8 mouse cellular contexts compared by ENCODE assay signal in the genomic region with DNA sequence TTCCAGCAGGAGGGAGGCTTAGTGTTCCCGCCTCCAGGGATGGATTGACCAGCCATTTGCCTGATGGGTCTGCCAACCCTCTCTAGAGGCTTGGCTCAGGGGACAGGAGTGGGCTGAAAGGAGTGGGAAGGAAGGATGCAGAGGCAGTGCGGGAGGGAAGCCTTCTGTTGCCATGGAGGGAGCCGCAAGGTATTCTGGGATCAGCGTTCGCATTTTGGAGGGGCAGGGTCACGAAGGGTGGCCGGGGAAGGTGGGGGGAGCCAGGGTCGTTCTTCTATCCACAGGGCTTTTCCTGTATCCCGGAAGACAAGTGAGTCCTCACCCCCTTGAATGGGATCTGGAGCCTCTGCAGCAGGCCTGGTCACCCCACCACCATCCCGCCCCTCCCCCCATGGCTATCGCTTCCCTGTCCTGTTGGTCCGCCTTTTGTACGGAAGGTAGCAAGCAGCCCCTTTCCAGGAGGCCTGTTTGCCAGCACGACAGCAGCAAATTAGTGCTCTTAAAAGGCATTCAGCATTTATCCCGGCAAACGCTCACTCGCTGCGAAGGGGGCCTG.
DNase-seq lines count a peak whose midpoint lies in the region; ATAC-seq lines count a peak whose summit lies in the region.

No protein-coding gene starts in this region.

- H3K36me3 ChIP-seq in forebrain, embryonic 11.5 days (ENCODE audit: control insufficient read depth, insufficient read depth, low read length) = no peaks in the 10 kb centered on the region
- no peaks in the 10 kb centered on the region for H3K36me3 ChIP-seq in limb, embryonic 10.5 days

- 0 out of 2 replicates have a peak, but pooled peaks have one; percentile 36 for ATAC-seq in forebrain, embryonic 11.5 days (replicated peaks; ENCODE audit: low FRiP score)
- ATAC-seq in megakaryocyte progenitor cell, adult 5-6 weeks (replicated peaks; ENCODE audit: poor library complexity) = no peak
- no peak for ATAC-seq in inflammation-experienced regulatory T-cells, adult 6 months

- DNase-seq in layer of hippocampus, adult 11-12 months (ENCODE audit: low spot score) = peak; percentile 59
- no peak for DNase-seq in layer of hippocampus, adult 9-10 months (ENCODE audit: low spot score)
- peak; percentile 75 for DNase-seq in forebrain, embryonic 11.5 days (ENCODE audit: low spot score)
- peak; percentile 45 for DNase-seq in limb, embryonic 10.5 days (ENCODE audit: low spot score)
- peak; percentile 68 to 78 for DNase-seq in right cerebral cortex, postnatal 10 days (ENCODE audit: low spot score in 2 of 2)
- no peak for DNase-seq in cerebellum, adult 9-10 months

- H3K9ac ChIP-seq in forebrain, embryonic 11.5 days (ENCODE audit: low read length) = peak overlapping the region; percentile 54

- H3K27me3 ChIP-seq in forebrain, embryonic 11.5 days (ENCODE audit: control insufficient read depth, insufficient read depth, low read length) = no peaks in the 10 kb centered on the region
- H3K27me3 ChIP-seq in limb, embryonic 10.5 days (ENCODE audit: low read depth, poor library complexity, severe bottlenecking) = peaks cover 36% of the 10 kb centered on the region

- WGBS in forebrain, embryonic 11.5 days = 9% methylated on average over 18 of the region's 18 CpGs
- 13% methylated on average over 18 of the region's 18 CpGs for WGBS in limb, embryonic 10.5 days

- peak overlapping the region; percentile 24 for H3K4me3 ChIP-seq in forebrain, embryonic 11.5 days (ENCODE audit: low read depth, low read length)
- peak overlapping the region; percentile 45 for H3K4me3 ChIP-seq in limb, embryonic 10.5 days

- peak overlapping the region; percentile 62 for H3K4me2 ChIP-seq in forebrain, embryonic 11.5 days (ENCODE audit: low read depth, low read length, severe bottlenecking)

- peaks cover 16% of the 10 kb centered on the region; the same call in 1 of the 2 replicates for H3K4me1 ChIP-seq in forebrain, embryonic 11.5 days (replicated peaks; ENCODE audit: control insufficient read depth, insufficient read depth, low read length)
- H3K4me1 ChIP-seq in limb, embryonic 10.5 days = peaks cover 37% of the 10 kb centered on the region

- H3K9me3 ChIP-seq in forebrain, embryonic 11.5 days (ENCODE audit: control insufficient read depth, low read length) = no peaks in the 10 kb centered on the region
- no peaks in the 10 kb centered on the region for H3K9me3 ChIP-seq in limb, embryonic 10.5 days (replicated peaks)

- no peak overlapping the region; the same call in 1 of the 2 replicates for H3K27ac ChIP-seq in forebrain, embryonic 11.5 days (ENCODE audit: low read depth, low read length)
- H3K27ac ChIP-seq in limb, embryonic 10.5 days = peak overlapping the region; percentile 61

Comparison
In these comparisons a context has a peak if more than half of its experiments do, and no peak if none do; other contexts are left out.
1. DNase-seq: peak in layer of hippocampus, adult 11-12 months (single experiment), forebrain, embryonic 11.5 days (single experiment), limb, embryonic 10.5 days (single experiment) and right cerebral cortex, postnatal 10 days (2 of 2); none in layer of hippocampus, adult 9-10 months (single experiment) and cerebellum, adult 9-10 months (single experiment).